Mouse (Mus musculus) cerebellum, adult 9-11 months (tissue): Measurements from ENCODE around the gene Ptprt.

Experiments
- DNase-seq: peaks from one replicate; pipeline ENCODE4 v3.0.0; 2022

Gene Ptprt

GRCm38 (mm10) chr2:162660941-162661386 is at the start of gene Ptprt:
Gene Ptprt (minus strand): TSS chr2:162661147.
- DNase-seq = peak; percentile 57

GRCm38 (mm10) chr2:162710443-162710842 is 49.5 kb upstream of the Ptprt start:
- DNase-seq = no peak

GRCm38 (mm10) chr2:162699691-162700090 is 38.7 kb upstream of the Ptprt start:
- no peak for DNase-seq

GRCm38 (mm10) chr2:162699036-162699435 is 38.1 kb upstream of the Ptprt start:
- no peak for DNase-seq

GRCm38 (mm10) chr2:162698068-162698467 is 37.1 kb upstream of the Ptprt start:
- no peak for DNase-seq

- peak; percentile 25 for DNase-seq
Measured at GRCm38 (mm10) chr2:162697151-162697550, 36.2 kb upstream of the Ptprt start.

- DNase-seq = no peak
Measured at GRCm38 (mm10) chr2:162692143-162692542, 31.2 kb upstream of the Ptprt start.

GRCm38 (mm10) chr2:162682674-162683073 is 21.7 kb upstream of the Ptprt start:
- DNase-seq = peak; percentile 27

- no peak for DNase-seq
Measured at GRCm38 (mm10) chr2:162662431-162662970, 1.6 kb upstream of the Ptprt start.

- no peak for DNase-seq
Measured at GRCm38 (mm10) chr2:162661733-162662132, 786 bp upstream of the Ptprt start.

- DNase-seq = no peak
Measured at GRCm38 (mm10) chr2:162660231-162660940, 561 bp downstream of the Ptprt start.

GRCm38 (mm10) chr2:162658997-162659396 is 1.9 kb downstream of the Ptprt start:
- peak; percentile 79 for DNase-seq

- DNase-seq = no peak
Measured at GRCm38 (mm10) chr2:162657541-162657940, 3.4 kb downstream of the Ptprt start.

- DNase-seq = no peak
Measured at GRCm38 (mm10) chr2:162654416-162654815, 6.5 kb downstream of the Ptprt start.

- peak; percentile 94 for DNase-seq
Measured at GRCm38 (mm10) chr2:162638676-162639075, 22.3 kb downstream of the Ptprt start.

- no peak for DNase-seq
Measured at GRCm38 (mm10) chr2:162637537-162637936, 23.4 kb downstream of the Ptprt start.

GRCm38 (mm10) chr2:162636387-162637009 is 24.4 kb downstream of the Ptprt start:
- DNase-seq = peak; percentile 37

- no peak for DNase-seq
Measured at GRCm38 (mm10) chr2:162634901-162635300, 26.0 kb downstream of the Ptprt start.

GRCm38 (mm10) chr2:162626076-162626475 is 34.9 kb downstream of the Ptprt start:
- no peak for DNase-seq

- DNase-seq = no peak
Measured at GRCm38 (mm10) chr2:162624707-162625106, 36.2 kb downstream of the Ptprt start.

GRCm38 (mm10) chr2:162614256-162614655 is 46.7 kb downstream of the Ptprt start:
- no peak for DNase-seq

GRCm38 (mm10) chr2:162613480-162613879 is 47.5 kb downstream of the Ptprt start:
- peak; percentile 16 for DNase-seq

GRCm38 (mm10) chr2:162602721-162603120 is 58.2 kb downstream of the Ptprt start:
- DNase-seq = no peak

GRCm38 (mm10) chr2:162591388-162591787 is 69.6 kb downstream of the Ptprt start:
- DNase-seq = no peak
